Mouse (Mus musculus): Measurements from ENCODE around the gene Msgn1.

GRCm38 (mm10) chr12:11210361-11210760 lies 1.6 kb upstream of the Msgn1 start:
- no peak for TF ChIP-seq CTCF (IDR thresholded peaks at IDR 0.05; ENCODE audit: borderline replicate concordance, extremely low read depth, insufficient read depth, insufficient read length)
- TF ChIP-seq POLR2A (IDR thresholded peaks at IDR 0.05; ENCODE audit: borderline replicate concordance, extremely low read depth, insufficient read depth, insufficient read length, poor library complexity, severe bottlenecking), result no peak

Measured in brain, embryonic 14.5 days (tissue).